Mouse (Mus musculus) CH12F3 (cell line): Measurements from ENCODE around the gene Tent4a.

Experiments used
- in situ Hi-C: fragments of 300-500 bp; cut with MboI; formaldehyde crosslinking; loops from 2 replicates; pipeline ENCODE4 v1.14.3; 2020; ENCODE audit warnings: low sequenced_read_pairs

Tent4a gene

GRCm38 (mm10) chr13:69524158-69524530, 10.3 kb downstream of the Tent4a start:
- in situ Hi-C loops, result loop anchor here (25.0 kb wide), 1 partner anchor 937 kb away; the partner anchor contains the start of genes 1700001L19Rik, Fastkd3 and Mtrr

- in situ Hi-C loops, result loop anchor here (25.0 kb wide), 1 partner anchor 936 kb away; the partner anchor contains the start of genes 1700001L19Rik, Fastkd3 and Mtrr
These were observed 10.8 kb downstream of the Tent4a start for GRCm38 (mm10) chr13:69523444-69524157.

GRCm38 (mm10) chr13:69522161-69522791, 12.1 kb downstream of the Tent4a start:
- in situ Hi-C loops, result loop anchor here (25.0 kb wide), 1 partner anchor 935 kb away; the partner anchor contains the start of genes 1700001L19Rik, Fastkd3 and Mtrr

- in situ Hi-C loops, result loop anchor here (25.0 kb wide), 1 partner anchor 932 kb away; the partner anchor contains the start of genes 1700001L19Rik, Fastkd3 and Mtrr
These were observed 15.3 kb downstream of the Tent4a start for GRCm38 (mm10) chr13:69519137-69519536.

- in situ Hi-C loops, result loop anchor here (25.0 kb wide), 1 partner anchor 930 kb away; the partner anchor contains the start of genes 1700001L19Rik, Fastkd3 and Mtrr
These were observed 17.0 kb downstream of the Tent4a start for GRCm38 (mm10) chr13:69517445-69517844.

- in situ Hi-C loops, result loop anchor here (25.0 kb wide), 1 partner anchor 928 kb away; the partner anchor contains the start of genes 1700001L19Rik, Fastkd3 and Mtrr
These were observed 19.3 kb downstream of the Tent4a start for GRCm38 (mm10) chr13:69515091-69515490.

GRCm38 (mm10) chr13:69509391-69510244, 24.8 kb downstream of the Tent4a start:
- in situ Hi-C loops, result loop anchor here (25.0 kb wide), 1 partner anchor 922 kb away; the partner anchor contains the start of genes 1700001L19Rik, Fastkd3 and Mtrr

- in situ Hi-C loops, result loop anchor here (25.0 kb wide), 1 partner anchor 920 kb away; the partner anchor contains the start of genes 1700001L19Rik, Fastkd3 and Mtrr
These were observed 26.8 kb downstream of the Tent4a start for GRCm38 (mm10) chr13:69507666-69508065.

- in situ Hi-C loops, result loop anchor here (25.0 kb wide), 1 partner anchor 919 kb away; the partner anchor contains the start of genes 1700001L19Rik, Fastkd3 and Mtrr
These were observed 27.9 kb downstream of the Tent4a start for GRCm38 (mm10) chr13:69506341-69507086.

- in situ Hi-C loops, result loop anchor here (25.0 kb wide), 1 partner anchor 916 kb away; the partner anchor contains the start of genes 1700001L19Rik, Fastkd3 and Mtrr
These were observed 31.6 kb downstream of the Tent4a start for GRCm38 (mm10) chr13:69502863-69503262.

GRCm38 (mm10) chr13:69502157-69502750, 32.2 kb downstream of the Tent4a start:
- in situ Hi-C loops, result loop anchor here (25.0 kb wide), 1 partner anchor 915 kb away; the partner anchor contains the start of genes 1700001L19Rik, Fastkd3 and Mtrr

GRCm38 (mm10) chr13:69498276-69498675, 36.1 kb downstream of the Tent4a start:
- in situ Hi-C loops, result no loop called here

GRCm38 (mm10) chr13:69492876-69493463, 41.4 kb downstream of the Tent4a start:
- in situ Hi-C loops, result no loop called here

- in situ Hi-C loops, result no loop called here
These were observed 44.6 kb downstream of the Tent4a start for GRCm38 (mm10) chr13:69489777-69490176.

GRCm38 (mm10) chr13:69488565-69489255, 45.7 kb downstream of the Tent4a start:
- in situ Hi-C loops, result no loop called here

GRCm38 (mm10) chr13:69487611-69488275, 46.7 kb downstream of the Tent4a start:
- in situ Hi-C loops, result no loop called here

GRCm38 (mm10) chr13:69487108-69487507, 47.3 kb downstream of the Tent4a start:
- in situ Hi-C loops, result no loop called here

- in situ Hi-C loops, result no loop called here
These were observed 48.6 kb downstream of the Tent4a start for GRCm38 (mm10) chr13:69485833-69486232.
